Mouse (Mus musculus): ENCODE results near the gene Klk9. TPM values are rescaled to one million over a fixed set of nuclear protein-coding genes. Genes with fewer than 3 reads are reported as not detected.

Gene Klk9
- 0.26 TPM in 1 of 2 replicates, not detected in the other for polyA plus RNA-seq (2014; fragmentation: Nextera tagmentation; extraction: Ambion mirVana)

DNA sequence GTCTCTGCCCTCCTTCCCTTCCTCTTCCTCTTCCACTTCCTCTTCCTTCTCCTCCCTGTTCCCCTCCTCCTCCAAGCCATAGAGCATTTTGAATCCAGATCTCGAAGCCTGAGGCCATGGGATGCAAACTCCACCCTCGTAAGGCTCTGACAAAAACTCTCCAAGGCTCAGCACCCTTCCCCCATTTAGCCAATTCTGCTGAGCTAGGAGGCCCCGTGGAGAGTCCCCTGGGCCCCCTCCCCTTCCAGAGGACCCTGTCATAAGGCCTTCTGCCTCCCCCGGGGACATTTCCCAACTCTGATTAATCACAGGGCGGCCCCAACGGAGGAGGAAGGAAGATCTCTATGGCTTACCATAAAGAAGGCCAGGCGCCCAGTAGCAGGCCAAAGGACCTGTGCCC is at the start of gene Klk9:
Gene Klk9, plus strand, starts transcription at position 301 of the 400 bp plus-strand sequence.
- Histone ChIP-seq H3K36me3 (ENCODE audit: control insufficient read depth, insufficient read depth, low read length) (no peaks in the 10 kb centered on the region), H3K27ac (ENCODE audit: low read depth, low read length) (no peak within 1 kb of the TSS), H3K4me2 (replicated peaks; ENCODE audit: low read depth, low read length) (no peak within 1 kb of the TSS), H3K4me1 (ENCODE audit: control insufficient read depth, insufficient read depth, low read length) (peaks cover 6% of the 10 kb centered on the region), H3K4me3 (ENCODE audit: low read length) (no peak within 1 kb of the TSS), H3K9ac (ENCODE audit: low read depth, low read length) (no peak within 1 kb of the TSS), H3K27me3 (ENCODE audit: control insufficient read depth, insufficient read depth, low read length) (peaks cover 7% of the 10 kb centered on the region; the same call in 1 of the 2 replicates), H3K9me3 (ENCODE audit: control insufficient read depth, low read length) (no peaks in the 10 kb centered on the region)
- ATAC-seq (ENCODE audit: low FRiP score, low TSS enrichment) = no peak
- WGBS = 75% methylated on average over 7 of the region's 7 CpGs

DNA sequence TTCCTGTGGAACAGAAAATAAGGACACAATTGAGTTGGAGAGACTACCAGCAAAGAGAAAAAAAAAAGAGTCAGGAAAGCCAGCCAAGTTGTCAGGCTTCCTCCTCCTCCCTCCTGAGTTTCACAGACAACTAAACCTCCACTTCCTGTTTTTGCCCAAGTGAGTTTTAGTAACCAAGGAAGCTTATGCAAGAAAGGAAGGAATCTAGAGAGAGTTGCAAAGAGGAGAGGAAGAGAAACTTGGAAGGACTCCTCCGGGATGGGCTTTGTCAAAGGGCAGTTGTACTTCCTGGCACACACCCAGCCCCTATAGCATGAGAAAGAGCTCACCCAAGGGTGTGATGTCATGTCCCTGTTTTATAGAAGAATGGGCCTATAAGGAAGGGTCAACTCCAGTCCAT is 43.9 kb upstream of the Klk9 start:
- H3K9me3 ChIP-seq (ENCODE audit: control insufficient read depth, low read length) = no peaks in the 10 kb centered on the region
- H3K27ac ChIP-seq (ENCODE audit: low read depth, low read length) = no peak overlapping the region

GRCm38 (mm10) chr7:43752806-43753205 is 38.9 kb upstream of the Klk9 start:
- whole genome bisulfite sequencing = 75% methylated on average over 2 of the region's 2 CpGs
- Histone ChIP-seq H3K36me3 (ENCODE audit: control insufficient read depth, insufficient read depth, low read length) (no peaks in the 10 kb centered on the region), H3K4me3 (ENCODE audit: low read length) (no peak overlapping the region), H3K27me3 (ENCODE audit: control insufficient read depth, insufficient read depth, low read length) (no peaks in the 10 kb centered on the region), H3K27ac (ENCODE audit: low read depth, low read length) (no peak overlapping the region), H3K4me1 (ENCODE audit: control insufficient read depth, insufficient read depth, low read length) (no peaks in the 10 kb centered on the region), H3K9ac (ENCODE audit: low read depth, low read length) (no peak overlapping the region), H3K4me2 (replicated peaks; ENCODE audit: low read depth, low read length) (no peak overlapping the region), H3K9me3 (ENCODE audit: control insufficient read depth, low read length) (no peaks in the 10 kb centered on the region)
- ATAC-seq (ENCODE audit: low FRiP score, low TSS enrichment) = no peak

More for the DNA sequence above, 43.9 kb upstream of the Klk9 start:
- Histone ChIP-seq H3K36me3 (ENCODE audit: control insufficient read depth, insufficient read depth, low read length) (no peaks in the 10 kb centered on the region), H3K4me3 (ENCODE audit: low read length) (no peak overlapping the region), H3K27me3 (ENCODE audit: control insufficient read depth, insufficient read depth, low read length) (no peaks in the 10 kb centered on the region), H3K4me2 (replicated peaks; ENCODE audit: low read depth, low read length) (no peak overlapping the region), H3K9ac (ENCODE audit: low read depth, low read length) (no peak overlapping the region), H3K4me1 (ENCODE audit: control insufficient read depth, insufficient read depth, low read length) (no peaks in the 10 kb centered on the region)
- ATAC-seq (ENCODE audit: low FRiP score, low TSS enrichment) = no peak
- 76% methylated on average over 1 of the region's 1 CpGs for WGBS

DNA sequence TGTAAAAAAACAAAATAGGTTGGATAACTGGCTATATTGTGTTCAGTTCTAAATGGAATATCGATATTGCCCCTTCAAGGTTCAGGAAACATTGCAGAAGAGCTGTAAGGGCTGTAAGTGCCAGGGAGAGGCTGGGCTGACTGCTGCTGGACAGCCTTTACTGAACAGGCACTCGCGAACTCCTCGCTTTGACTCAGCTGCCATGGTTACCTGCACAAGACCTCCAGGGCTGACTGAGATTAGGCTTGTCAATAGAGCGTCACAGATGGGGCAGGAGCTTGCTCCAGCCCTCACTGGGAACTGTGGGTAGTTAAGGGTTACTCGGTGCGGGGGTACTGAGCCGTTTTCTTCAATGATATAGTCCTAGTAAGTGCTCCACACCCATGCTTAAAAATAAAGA is 25.2 kb upstream of the Klk9 start:
- Histone ChIP-seq H3K9me3 (ENCODE audit: control insufficient read depth, low read length) (no peaks in the 10 kb centered on the region), H3K9ac (ENCODE audit: low read depth, low read length) (no peak overlapping the region), H3K36me3 (ENCODE audit: control insufficient read depth, insufficient read depth, low read length) (no peaks in the 10 kb centered on the region), H3K27me3 (ENCODE audit: control insufficient read depth, insufficient read depth, low read length) (no peaks in the 10 kb centered on the region), H3K4me2 (replicated peaks; ENCODE audit: low read depth, low read length) (no peak overlapping the region), H3K4me1 (ENCODE audit: control insufficient read depth, insufficient read depth, low read length) (no peaks in the 10 kb centered on the region), H3K4me3 (ENCODE audit: low read length) (no peak overlapping the region), H3K27ac (ENCODE audit: low read depth, low read length) (no peak overlapping the region)
- 50% methylated on average over 8 of the region's 8 CpGs for WGBS
- no peak for ATAC-seq (ENCODE audit: low FRiP score, low TSS enrichment)

GRCm38 (mm10) chr7:43768597-43768996 is 23.1 kb upstream of the Klk9 start, which contains the start of gene Klk12:
Gene Klk12, plus strand, starts transcription at chr7:43768897.
- Histone ChIP-seq H3K4me3 (ENCODE audit: low read length) (no peak within 1 kb of the TSS), H3K4me1 (ENCODE audit: control insufficient read depth, insufficient read depth, low read length) (no peaks in the 10 kb centered on the region), H3K4me2 (replicated peaks; ENCODE audit: low read depth, low read length) (no peak within 1 kb of the TSS), H3K27me3 (ENCODE audit: control insufficient read depth, insufficient read depth, low read length) (no peaks in the 10 kb centered on the region), H3K9ac (ENCODE audit: low read depth, low read length) (no peak within 1 kb of the TSS), H3K27ac (ENCODE audit: low read depth, low read length) (no peak within 1 kb of the TSS), H3K36me3 (ENCODE audit: control insufficient read depth, insufficient read depth, low read length) (no peaks in the 10 kb centered on the region), H3K9me3 (ENCODE audit: control insufficient read depth, low read length) (no peaks in the 10 kb centered on the region)
- 81% methylated on average over 4 of the region's 4 CpGs for WGBS
- ATAC-seq (ENCODE audit: low FRiP score, low TSS enrichment) = no peak

- Histone ChIP-seq H3K4me3 (ENCODE audit: low read length) (no peak overlapping the region), H3K27ac (ENCODE audit: low read depth, low read length) (no peak overlapping the region), H3K9ac (ENCODE audit: low read depth, low read length) (no peak overlapping the region), H3K4me2 (replicated peaks; ENCODE audit: low read depth, low read length) (no peak overlapping the region), H3K36me3 (ENCODE audit: control insufficient read depth, insufficient read depth, low read length) (no peaks in the 10 kb centered on the region), H3K27me3 (ENCODE audit: control insufficient read depth, insufficient read depth, low read length) (no peaks in the 10 kb centered on the region), H3K9me3 (ENCODE audit: control insufficient read depth, low read length) (no peaks in the 10 kb centered on the region), H3K4me1 (ENCODE audit: control insufficient read depth, insufficient read depth, low read length) (no peaks in the 10 kb centered on the region)
- WGBS = 87% methylated on average over 8 of the region's 8 CpGs
- ATAC-seq (ENCODE audit: low FRiP score, low TSS enrichment) = no peak
These were observed 22.1 kb upstream of the Klk9 start for GRCm38 (mm10) chr7:43769636-43770035.

GRCm38 (mm10) chr7:43770701-43771100 is 21.0 kb upstream of the Klk9 start:
- WGBS = 94% methylated on average over 10 of the region's 10 CpGs
- no peak overlapping the region for H3K27ac ChIP-seq (ENCODE audit: low read depth, low read length)
- no peak overlapping the region for H3K4me2 ChIP-seq (replicated peaks; ENCODE audit: low read depth, low read length)
- no peak overlapping the region for H3K9ac ChIP-seq (ENCODE audit: low read depth, low read length)
- no peaks in the 10 kb centered on the region for H3K9me3 ChIP-seq (ENCODE audit: control insufficient read depth, low read length)
- H3K4me1 ChIP-seq (ENCODE audit: control insufficient read depth, insufficient read depth, low read length) = no peaks in the 10 kb centered on the region
- no peaks in the 10 kb centered on the region for H3K36me3 ChIP-seq (ENCODE audit: control insufficient read depth, insufficient read depth, low read length)
- H3K4me3 ChIP-seq (ENCODE audit: low read length) = no peak overlapping the region
- no peak for ATAC-seq (ENCODE audit: low FRiP score, low TSS enrichment)
- no peaks in the 10 kb centered on the region for H3K27me3 ChIP-seq (ENCODE audit: control insufficient read depth, insufficient read depth, low read length)

DNA sequence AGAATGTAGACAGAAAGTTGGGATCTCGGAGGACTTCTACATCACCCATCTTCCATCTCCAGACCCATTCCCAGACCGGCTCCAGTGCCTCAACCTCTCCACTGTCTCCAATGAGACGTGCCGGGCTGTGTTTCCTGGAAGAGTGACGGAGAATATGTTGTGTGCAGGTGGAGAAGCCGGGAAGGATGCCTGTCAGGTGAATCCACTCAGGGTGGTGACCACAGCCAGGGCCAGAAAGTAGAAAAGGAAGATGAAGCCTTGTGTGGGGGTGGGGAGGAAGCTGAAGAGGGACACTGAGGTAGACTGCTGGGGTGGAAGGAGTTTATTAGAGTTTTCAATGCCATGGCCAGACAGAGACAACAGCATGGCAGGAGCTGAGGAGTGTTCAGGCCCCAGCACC is 19.8 kb upstream of the Klk9 start:
- H3K4me2 ChIP-seq (replicated peaks; ENCODE audit: low read depth, low read length) = no peak overlapping the region
- WGBS = 94% methylated on average over 6 of the region's 6 CpGs
- no peak overlapping the region for H3K4me3 ChIP-seq (ENCODE audit: low read length)
- H3K9me3 ChIP-seq (ENCODE audit: control insufficient read depth, low read length) = no peaks in the 10 kb centered on the region
- H3K36me3 ChIP-seq (ENCODE audit: control insufficient read depth, insufficient read depth, low read length) = no peaks in the 10 kb centered on the region
- no peaks in the 10 kb centered on the region for H3K27me3 ChIP-seq (ENCODE audit: control insufficient read depth, insufficient read depth, low read length)
- no peak overlapping the region for H3K9ac ChIP-seq (ENCODE audit: low read depth, low read length)
- H3K4me1 ChIP-seq (ENCODE audit: control insufficient read depth, insufficient read depth, low read length) = no peaks in the 10 kb centered on the region
- H3K27ac ChIP-seq (ENCODE audit: low read depth, low read length) = no peak overlapping the region
- no peak for ATAC-seq (ENCODE audit: low FRiP score, low TSS enrichment)

DNA sequence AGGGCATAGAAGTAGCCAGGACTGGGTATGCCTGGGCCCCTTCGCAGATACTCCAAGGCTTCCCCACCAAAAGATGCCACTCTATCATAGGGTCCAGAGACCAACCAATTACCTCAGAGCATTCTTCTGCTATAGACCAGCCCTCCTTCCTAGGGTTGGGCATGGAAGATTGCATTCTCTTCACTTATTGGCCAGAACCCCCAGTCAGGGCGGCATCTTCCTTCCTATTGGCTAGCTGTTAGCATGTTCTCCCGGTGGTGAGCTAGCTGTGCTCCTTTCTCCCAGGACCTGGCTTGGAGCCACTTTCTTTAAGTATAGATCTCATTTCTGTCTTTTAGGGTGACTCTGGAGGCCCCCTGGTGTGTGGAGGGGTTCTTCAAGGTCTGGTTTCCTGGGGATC is 18.8 kb upstream of the Klk9 start:
- Histone ChIP-seq H3K27ac (ENCODE audit: low read depth, low read length) (no peak overlapping the region), H3K36me3 (ENCODE audit: control insufficient read depth, insufficient read depth, low read length) (no peaks in the 10 kb centered on the region), H3K4me2 (replicated peaks; ENCODE audit: low read depth, low read length) (no peak overlapping the region), H3K27me3 (ENCODE audit: control insufficient read depth, insufficient read depth, low read length) (no peaks in the 10 kb centered on the region), H3K4me1 (ENCODE audit: control insufficient read depth, insufficient read depth, low read length) (no peaks in the 10 kb centered on the region), H3K4me3 (ENCODE audit: low read length) (no peak overlapping the region), H3K9ac (ENCODE audit: low read depth, low read length) (no peak overlapping the region), H3K9me3 (ENCODE audit: control insufficient read depth, low read length) (no peaks in the 10 kb centered on the region)
- WGBS = 78% methylated on average over 3 of the region's 3 CpGs
- no peak for ATAC-seq (ENCODE audit: low FRiP score, low TSS enrichment)

Data from kidney, embryonic 14.5 days (tissue).